Mouse (Mus musculus) CH12.LX (cell line): ENCODE results near the gene Rab4a. TPM values are rescaled to one million over a fixed set of nuclear protein-coding genes. Genes with fewer than 3 reads are reported as not detected.
A peak's percentile ranks its signal among the peaks of the same experiment; 100 is the strongest.

Source experiments
- DNase-seq: peaks from one replicate; pipeline ENCODE4 v3.0.0-alpha.2; 2013; ENCODE audit errors: extremely low read depth
- H3K27ac ChIP-seq: 2 replicates; pipeline ENCODE4 v1.5.1; 2012; ENCODE audit warnings: low read depth, mild to moderate bottlenecking, control low read depth, moderate library complexity; ENCODE audit not compliant: insufficient read depth
- H3K27me3 ChIP-seq: replicated peaks from 2 replicates; pipeline ENCODE3; 2012; ENCODE audit warnings: inconsistent platforms
- H3K36me3 ChIP-seq, 2 experiments: replicated peaks in 1 of 2; 2 replicates each; pipeline versions ENCODE3 to v1.6.1; 2012; ENCODE audit warnings: inconsistent platforms in 1 of 2, low read length in 1 of 2, mild to moderate bottlenecking in 1 of 2, mixed read lengths in 1 of 2, moderate library complexity in 1 of 2; ENCODE audit not compliant: control insufficient read depth in 1 of 2, insufficient read depth in 1 of 2
- H3K4me1 ChIP-seq, 2 experiments: 2 replicates each; pipeline ENCODE4 v1.6.1; 2012; ENCODE audit warnings: inconsistent platforms in 1 of 2, moderate library complexity in 1 of 2; ENCODE audit not compliant: insufficient read depth in 2 of 2, control insufficient read depth in 1 of 2
- H3K4me2 ChIP-seq: 2 replicates; pipeline ENCODE4 v1.6.1; 2012; ENCODE audit warnings: low read depth, mild to moderate bottlenecking, control low read depth; ENCODE audit not compliant: poor library complexity, insufficient read depth, severe bottlenecking
- H3K4me3 ChIP-seq, 3 experiments: fragments of 150-350 bp in 1 of 3; sonication (generic) in 1 of 3; replicated peaks in 1 of 3; 2 replicates each; pipeline versions ENCODE3 to v1.5.1; 2011 to 2012; ENCODE audit warnings: low read depth in 2 of 3, low read length in 2 of 3, mild to moderate bottlenecking in 2 of 3, moderate library complexity in 2 of 3, control low read depth in 1 of 3, improper control_type of control experiment in 1 of 3, inconsistent platforms in 1 of 3, mixed read lengths in 1 of 3; ENCODE audit not compliant: poor library complexity in 1 of 3
- H3K79me2 ChIP-seq: replicated peaks from 2 replicates; pipeline ENCODE4 v1.6.1; 2012; ENCODE audit warnings: mild to moderate bottlenecking, moderate library complexity; ENCODE audit not compliant: control insufficient read depth, poor library complexity, insufficient read depth, severe bottlenecking; ENCODE audit errors: extremely low read depth
- H3K9ac ChIP-seq: 2 replicates; pipeline ENCODE4 v1.6.1; 2012; ENCODE audit warnings: low read depth, mild to moderate bottlenecking, control low read depth, moderate library complexity; ENCODE audit not compliant: insufficient read depth
- H3K9me3 ChIP-seq: replicated peaks from 2 replicates; pipeline ENCODE3; 2012; ENCODE audit warnings: low read length, inconsistent platforms, mixed read lengths
- BHLHE40 ChIP-seq: IDR thresholded peaks from 2 replicates; pipeline ENCODE4 v1.6.1; 2011; ENCODE audit warnings: mild to moderate bottlenecking, low read depth, low read length, improper control_type of control experiment
- CHD2 ChIP-seq: IDR thresholded peaks from 2 replicates; pipeline ENCODE4 v1.6.1; 2011; ENCODE audit warnings: low read length, improper control_type of control experiment
- ELF1 ChIP-seq: IDR thresholded peaks from 2 replicates; pipeline ENCODE4 v1.6.1; 2014; ENCODE audit warnings: low read depth, mild to moderate bottlenecking, inconsistent platforms, low read length, improper control_type of control experiment
- EP300 ChIP-seq: IDR thresholded peaks from 2 replicates; pipeline ENCODE4 v1.6.1; 2011; ENCODE audit warnings: low read length, improper control_type of control experiment
- ETS1 ChIP-seq: conservative IDR thresholded peaks from 2 replicates; pipeline ENCODE4 v1.6.1; 2012; ENCODE audit warnings: low read depth, mild to moderate bottlenecking, inconsistent platforms, low read length, improper control_type of control experiment, moderate library complexity
- HCFC1 ChIP-seq: IDR thresholded peaks from 2 replicates; pipeline ENCODE4 v1.6.1; 2012; ENCODE audit warnings: low read depth, mild to moderate bottlenecking, inconsistent platforms, low read length, improper control_type of control experiment
- JUN ChIP-seq: IDR thresholded peaks from 2 replicates; pipeline ENCODE4 v1.6.1; 2011; ENCODE audit warnings: low read depth, mild to moderate bottlenecking, low read length, improper control_type of control experiment, moderate library complexity; ENCODE audit not compliant: insufficient read depth
- MXI1 ChIP-seq: IDR thresholded peaks from 2 replicates; pipeline ENCODE4 v1.6.1; 2011; ENCODE audit warnings: mild to moderate bottlenecking, low read depth, low read length, improper control_type of control experiment
- MYC ChIP-seq: IDR thresholded peaks from 2 replicates; pipeline ENCODE4 v1.6.1; 2011; ENCODE audit warnings: low read depth, mild to moderate bottlenecking, improper control_type of control experiment, low read length
- NRF1 ChIP-seq: IDR thresholded peaks from 2 replicates; pipeline ENCODE4 v1.6.1; 2014; ENCODE audit warnings: low read depth, mild to moderate bottlenecking, inconsistent platforms, low read length, improper control_type of control experiment, moderate library complexity
- PAX5 ChIP-seq: IDR thresholded peaks from 2 replicates; pipeline ENCODE4 v1.6.1; 2012; ENCODE audit warnings: low read length, inconsistent platforms, mixed read lengths
- POLR2A ChIP-seq: IDR thresholded peaks from 2 replicates; pipeline ENCODE4 v1.6.1; 2011; ENCODE audit warnings: low read depth, mild to moderate bottlenecking, improper control_type of control experiment, low read length
- POLR2AphosphoS2 ChIP-seq: IDR thresholded peaks from 2 replicates; pipeline ENCODE4 v1.6.1; 2011; ENCODE audit warnings: low read depth, low read length, improper control_type of control experiment
- RCOR1 ChIP-seq: conservative IDR thresholded peaks from 2 replicates; pipeline ENCODE4 v1.6.1; 2012; ENCODE audit warnings: low read depth, mild to moderate bottlenecking, inconsistent platforms, low read length, improper control_type of control experiment
- SIN3A ChIP-seq: IDR thresholded peaks from 2 replicates; pipeline ENCODE4 v1.6.1; 2012; ENCODE audit warnings: low read length, improper control_type of control experiment, inconsistent platforms
- TBP ChIP-seq: conservative IDR thresholded peaks from 2 replicates; pipeline ENCODE4 v1.6.1; 2011; ENCODE audit warnings: low read depth, low read length, improper control_type of control experiment
- UBTF ChIP-seq: IDR thresholded peaks from 2 replicates; pipeline ENCODE4 v1.6.1; 2012; ENCODE audit warnings: low read depth, mild to moderate bottlenecking, inconsistent platforms, low read length, improper control_type of control experiment, moderate library complexity
- USF1 ChIP-seq: IDR thresholded peaks from 2 replicates; pipeline ENCODE4 v1.6.1; 2014; ENCODE audit warnings: low read depth, mild to moderate bottlenecking, inconsistent platforms, low read length, improper control_type of control experiment
- USF2 ChIP-seq: conservative IDR thresholded peaks from 2 replicates; pipeline ENCODE4 v1.6.1; 2011; ENCODE audit warnings: low read depth, low read length, improper control_type of control experiment
- ZKSCAN1 ChIP-seq: IDR thresholded peaks from 2 replicates; pipeline ENCODE4 v1.6.1; 2012; ENCODE audit warnings: low read depth, inconsistent platforms, low read length, improper control_type of control experiment, borderline replicate concordance
- ZMIZ1 ChIP-seq: IDR thresholded peaks from 2 replicates; pipeline ENCODE4 v1.6.1; 2012; ENCODE audit warnings: low read depth, mild to moderate bottlenecking, inconsistent platforms, low read length, improper control_type of control experiment
- dilution Hi-C: fragments of 300-500 bp; cut with MboI; formaldehyde crosslinking; loops from 2 replicates; pipeline ENCODE4 v1.14.3; 2020; ENCODE audit warnings: low sequenced_read_pairs; ENCODE audit not compliant: extremely low pct_unique_long_range_greater_than_20kb, extremely low pct_ligation_motif_present
- in situ Hi-C: fragments of 300-500 bp; cut with MboI; formaldehyde crosslinking; loops from 3 replicates; pipeline ENCODE4 v1.14.3; 2019; ENCODE audit warnings: low sequenced_read_pairs, low pct_ligation_motif_present, low pct_unique_long_range_greater_than_20kb, mixed read lengths
- polyA plus RNA-seq: library from polyadenylated mRNA; unstranded; fragments of >175 nt; gene quantifications from 2 replicates; pipeline ENCODE4 v1.2.1, GENCODE M21; 2012; ENCODE audit warnings: low read depth; ENCODE audit not compliant: insufficient read length
- total RNA-seq, 2 experiments: library from RNA; depleted of rRNA; stranded (reverse); fragments of 300-350 nt in 1 of 2; fragments of >200 nt in 1 of 2; gene quantifications; 2 replicates each; pipeline ENCODE4 v1.2.3; 2012 to 2014

Rab4a gene
- total and polyA plus RNA-seq, 3 experiments: not detected

GRCm38 (mm10) chr8:123787254-123787897 lies 18.4 kb upstream of the Rab4a start:
- Histone ChIP-seq H3K27ac (peak overlapping the region; percentile 81), H3K4me2 (peak overlapping the region; percentile 35), H3K4me3 (peak overlapping the region; percentile 63 to 74 (median 69)), H3K27me3 (no peaks in the 10 kb centered on the region), H3K79me2 (no peaks in the 10 kb centered on the region), H3K36me3 (peaks cover 17 to 39% of the 10 kb centered on the region in 2 experiments), H3K4me1 (peaks cover 24 to 37% of the 10 kb centered on the region in 2 experiments), H3K9me3 (no peaks in the 10 kb centered on the region), H3K9ac (peak overlapping the region; percentile 85)
- DNase-seq: peak; percentile 88
- dilution Hi-C loops (no loop called here), in situ Hi-C loops (no loop called here)
- TF ChIP-seq UBTF: no peak
- TF ChIP-seq MXI1: peak; percentile 16; the same call in 1 of the 2 replicates
- peak; percentile 74 for TF ChIP-seq ELF1
- peak; percentile 31; the same call in 1 of the 2 replicates for TF ChIP-seq ZMIZ1
- TF ChIP-seq USF2: no peak
- no peak for TF ChIP-seq BHLHE40
- no peak for TF ChIP-seq USF1
- no peak for TF ChIP-seq ETS1
- TF ChIP-seq POLR2A: peak; percentile 64
- no peak for TF ChIP-seq PAX5
- TF ChIP-seq MYC: no peak
- peak; percentile 82 for TF ChIP-seq NRF1
- 0 out of 2 replicates have a peak, but pooled peaks have one; percentile 12 for TF ChIP-seq SIN3A
- TF ChIP-seq POLR2AphosphoS2: no peak
- no peak for TF ChIP-seq ZKSCAN1
- TF ChIP-seq TBP: 0 out of 2 replicates have a peak, but pooled peaks have one; percentile 60
- no peak for TF ChIP-seq RCOR1
- no peak for TF ChIP-seq HCFC1
- no peak for TF ChIP-seq JUN
- TF ChIP-seq EP300: 0 out of 2 replicates have a peak, but pooled peaks have one; percentile 0
- no peak for TF ChIP-seq CHD2
